Mouse (Mus musculus) lung, adult 10 weeks (tissue): ENCODE results near the gene Numa1. TPM values are rescaled to one million over a fixed set of nuclear protein-coding genes. Genes with fewer than 3 reads are reported as not detected.

Source experiments
- polyA plus RNA-seq: library from polyadenylated mRNA; stranded (reverse); fragments of 350-450 nt; fragmentation: Illumina TruSeq; extraction: RNeasy Lipid Tissue Mini Kit (QIAGEN cat#74804); gene quantifications from one replicate; pipeline ENCODE4 v1.2.3, GENCODE M21; 2014; ENCODE audit warnings: low read depth, low replicate concordance; ENCODE audit not compliant: insufficient read depth

The Numa1 gene
- polyA plus RNA-seq = 42.8 TPM

GRCm38 (mm10) chr7:101933751-101934240 lies at the start of gene Numa1, which contains the start of gene Lrrc51:
Gene Numa1 (plus strand): TSS chr7:101934111.
Gene Lrrc51 (minus strand): TSS chr7:101933895.

GRCm38 (mm10) chr7:101905561-101906286 lies 28.2 kb upstream of the Numa1 start, which contains the start of gene Lamtor1:
Gene Lamtor1 (plus strand): TSS chr7:101905904.

GRCm38 (mm10) chr7:101906287-101906681 lies 27.6 kb upstream of the Numa1 start, which contains the start of gene Tomt:
Gene Tomt (minus strand): TSS chr7:101906359.

GRCm38 (mm10) chr7:102018590-102018989 lies 84.7 kb downstream of the Numa1 start, which contains the start of gene Il18bp:
Gene Il18bp (minus strand): TSS chr7:102018690.

Other genes starting within 250 kb of the Numa1 start
- not detected for gene Phox2a, start 115.8 kb upstream of the Numa1 start, polyA plus RNA-seq
- gene Inppl1, start 95.9 kb upstream of the Numa1 start, polyA plus RNA-seq = 18.5 TPM
- 13.4 TPM for gene Folr2, start 76.9 kb upstream of the Numa1 start, polyA plus RNA-seq
- gene Anapc15, start 70.4 kb upstream of the Numa1 start, polyA plus RNA-seq = 16.4 TPM
- gene Folr1, start 63.3 kb upstream of the Numa1 start, polyA plus RNA-seq = 1.5 TPM
- 106 TPM for gene Lamtor1, start 28.2 kb upstream of the Numa1 start, polyA plus RNA-seq
- 0.08 TPM for gene Tomt, start 27.8 kb upstream of the Numa1 start, polyA plus RNA-seq
- gene Lrrc51, start 216 bp upstream of the Numa1 start, polyA plus RNA-seq = 35.5 TPM
- 7.6 TPM for gene Il18bp, start 84.6 kb downstream of the Numa1 start, polyA plus RNA-seq
- gene Rnf121, start 131.4 kb downstream of the Numa1 start, polyA plus RNA-seq = 23.2 TPM
- 7.4 TPM for gene Xndc1, start 131.4 kb downstream of the Numa1 start, polyA plus RNA-seq
- 0.56 TPM for gene Xntrpc, start 131.6 kb downstream of the Numa1 start, polyA plus RNA-seq
- 0.20 TPM for gene Trpc2, start 149.0 kb downstream of the Numa1 start, polyA plus RNA-seq
- 3.4 TPM for gene Art1, start 167.6 kb downstream of the Numa1 start, polyA plus RNA-seq
- gene Art5, start 175.4 kb downstream of the Numa1 start, polyA plus RNA-seq = 0.82 TPM
- 0.96 TPM for gene Chrna10, start 182.7 kb downstream of the Numa1 start, polyA plus RNA-seq